Mouse (Mus musculus): Measurements from ENCODE around the gene Pnma1.

Gene Pnma1

DNA sequence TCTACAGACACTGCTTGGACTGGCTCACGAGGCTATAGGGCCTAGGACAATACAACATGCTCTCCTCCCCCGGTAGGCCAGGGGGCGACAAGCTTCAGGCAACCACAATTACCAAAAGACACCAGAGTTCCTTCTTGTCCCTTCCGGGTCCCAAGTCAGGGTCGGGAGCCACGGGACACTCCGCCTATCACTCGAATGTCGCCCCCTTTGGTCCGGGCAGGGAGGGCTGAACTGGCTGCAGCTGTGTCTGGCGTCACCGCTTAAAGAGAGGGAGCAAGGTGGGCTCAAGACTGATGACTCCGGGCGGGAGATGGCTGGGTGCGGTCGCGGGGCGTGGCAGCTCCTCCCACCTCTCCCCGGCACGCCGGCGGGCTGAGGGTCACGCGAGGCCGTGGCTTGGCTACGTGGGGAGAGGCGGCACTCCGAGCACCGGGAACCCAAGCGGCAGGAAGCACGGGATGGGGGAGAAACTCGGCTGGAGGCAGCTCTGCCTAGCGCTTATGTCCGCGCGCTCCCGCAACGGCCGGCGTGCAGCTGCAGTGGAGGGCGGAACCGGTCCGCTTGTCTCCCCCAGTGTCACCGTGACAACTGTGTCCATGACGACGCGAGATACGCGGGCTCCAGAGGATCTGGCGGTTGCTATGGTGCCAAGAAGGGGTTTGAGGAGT, at the start of gene Pnma1:
Gene Pnma1 (minus strand): TSS at position 536 of the 668 bp plus-strand sequence.
- peak; percentile 69 for DNase-seq

DNA sequence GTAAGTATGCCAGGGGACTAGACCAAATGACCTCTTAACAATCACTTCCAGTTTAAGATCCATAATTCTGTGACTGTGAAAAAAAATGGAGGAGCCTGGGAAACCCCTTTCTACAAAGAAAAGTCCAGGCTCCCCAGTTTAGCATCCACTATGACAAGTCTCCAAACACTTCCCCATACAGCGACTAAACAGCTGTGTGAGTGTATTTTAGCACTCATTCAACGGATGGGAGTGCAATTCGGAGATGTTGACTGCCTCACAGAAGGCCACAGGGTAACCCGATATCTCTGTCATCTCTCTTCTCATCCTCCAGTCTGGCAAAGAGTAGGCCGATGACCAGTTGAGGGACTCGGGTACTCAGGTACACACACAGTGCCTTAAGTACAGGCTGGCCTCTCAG, 46.9 kb upstream of the Pnma1 start:
- DNase-seq = no peak

DNA sequence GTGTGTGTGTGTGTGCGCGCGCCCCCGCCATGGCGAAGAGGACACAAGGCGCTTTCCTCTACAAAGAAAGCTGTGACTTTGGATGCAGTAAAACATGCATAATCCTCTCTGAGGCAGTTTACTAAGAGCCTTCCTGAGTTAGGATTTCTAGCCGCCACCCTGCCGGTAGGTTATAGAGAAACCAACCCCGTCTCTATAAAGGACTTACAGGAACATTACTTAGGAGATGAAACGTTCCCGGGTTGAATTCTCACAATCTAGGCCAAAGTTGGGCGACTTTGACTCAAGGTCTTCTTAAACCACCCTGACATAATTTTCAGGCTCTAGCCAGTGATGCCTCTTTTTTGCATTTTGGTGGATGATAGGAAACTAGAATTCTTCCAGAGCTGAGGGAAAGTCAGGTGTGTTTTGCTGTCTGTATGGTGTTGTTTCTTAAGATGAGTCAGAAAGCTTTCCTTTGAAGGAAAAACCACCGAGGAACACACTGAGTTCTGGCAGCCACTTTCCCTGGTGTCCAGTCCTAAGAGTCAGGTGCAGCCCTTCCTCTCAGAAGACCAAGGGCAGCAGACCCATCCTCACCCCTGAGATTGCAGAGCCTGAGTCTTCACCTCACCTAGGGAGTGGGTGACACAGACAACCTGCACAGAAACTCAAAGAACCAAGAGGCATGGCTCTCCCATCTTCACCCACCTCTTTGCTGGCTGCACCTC, 46.3 kb upstream of the Pnma1 start:
- peak; percentile 24 for DNase-seq

DNA sequence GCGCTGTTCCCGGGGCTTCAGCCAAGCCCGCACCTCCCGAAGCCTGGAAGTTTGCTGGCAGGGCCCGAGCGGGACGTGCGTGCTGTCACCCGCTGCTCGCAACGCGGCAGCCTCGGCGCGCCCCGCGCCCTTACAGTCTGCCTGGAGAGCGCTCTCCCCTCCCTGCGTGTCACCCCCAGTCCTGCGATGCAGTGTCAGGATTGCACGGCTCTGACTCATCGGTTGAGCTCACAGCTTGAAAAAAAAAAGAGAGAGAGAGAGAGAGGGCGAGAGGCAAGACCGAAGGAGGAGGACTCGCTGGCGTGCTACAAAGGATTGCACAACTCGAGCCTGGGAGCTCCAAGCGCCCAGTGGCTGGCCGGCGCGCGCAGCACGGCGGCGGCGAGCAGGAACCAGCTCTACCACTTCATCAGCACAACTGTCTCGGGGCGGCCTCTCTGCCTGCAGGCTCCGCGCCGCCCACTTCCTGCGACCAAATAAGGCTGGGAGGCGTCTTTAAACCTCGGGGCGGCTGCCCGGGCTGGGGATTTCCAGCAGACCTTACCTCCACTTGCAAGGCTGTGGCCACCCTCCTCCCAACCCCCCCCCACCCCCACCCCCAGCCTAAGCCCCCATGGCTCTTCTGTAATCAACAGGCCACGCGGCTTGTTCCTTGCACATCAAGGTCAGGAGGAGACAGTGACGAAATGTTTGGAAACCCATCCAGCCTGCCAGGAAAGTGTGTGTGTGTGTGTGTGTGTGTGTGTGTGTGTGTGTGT, 45.5 kb upstream of the Pnma1 start:
- DNase-seq = peak; percentile 90

DNA sequence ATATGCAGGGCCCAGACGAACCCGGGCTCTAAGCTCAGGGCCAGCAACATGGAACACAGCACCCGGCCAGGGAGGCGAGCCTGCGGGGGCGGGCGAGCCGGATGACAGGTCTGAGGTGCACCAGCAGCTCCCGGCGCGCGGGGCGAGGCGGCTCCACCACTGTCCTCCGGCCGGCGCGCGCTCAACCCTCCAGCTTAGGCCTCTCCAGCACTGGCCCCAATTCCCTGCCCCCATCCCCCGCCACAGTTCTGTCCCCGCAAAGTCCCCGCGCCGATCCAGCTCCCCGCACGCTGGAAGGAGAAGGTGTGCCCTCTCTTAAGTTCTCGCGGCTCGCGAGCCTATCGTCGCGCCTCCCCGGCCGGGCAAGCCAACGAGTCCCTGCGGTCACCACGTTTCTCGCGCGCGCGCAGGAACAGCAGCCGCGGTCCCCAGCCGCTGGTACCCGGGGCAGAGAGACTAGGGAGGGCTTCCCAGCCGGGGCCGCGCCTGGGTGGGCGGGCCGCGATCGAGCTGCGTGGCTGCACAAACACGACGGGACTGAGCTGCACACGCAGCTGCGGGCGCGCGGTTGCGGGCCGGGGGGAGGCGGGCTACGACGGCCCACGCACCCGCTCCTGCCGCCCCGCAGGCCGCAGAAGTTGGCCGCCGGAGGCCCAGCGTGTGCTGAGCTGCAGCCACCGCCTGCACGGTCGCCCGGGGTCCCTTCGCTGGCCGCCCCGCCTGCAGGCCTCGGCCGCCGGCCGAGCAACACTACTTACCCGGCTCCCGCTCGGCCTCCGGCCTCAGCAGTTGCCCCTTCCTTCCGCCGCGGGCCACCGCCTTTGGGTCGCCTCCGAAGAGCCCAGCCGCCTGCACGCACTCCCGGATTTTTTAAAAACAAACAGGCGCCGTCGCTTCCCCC, 44.7 kb upstream of the Pnma1 start:
- DNase-seq = peak; percentile 71

DNA sequence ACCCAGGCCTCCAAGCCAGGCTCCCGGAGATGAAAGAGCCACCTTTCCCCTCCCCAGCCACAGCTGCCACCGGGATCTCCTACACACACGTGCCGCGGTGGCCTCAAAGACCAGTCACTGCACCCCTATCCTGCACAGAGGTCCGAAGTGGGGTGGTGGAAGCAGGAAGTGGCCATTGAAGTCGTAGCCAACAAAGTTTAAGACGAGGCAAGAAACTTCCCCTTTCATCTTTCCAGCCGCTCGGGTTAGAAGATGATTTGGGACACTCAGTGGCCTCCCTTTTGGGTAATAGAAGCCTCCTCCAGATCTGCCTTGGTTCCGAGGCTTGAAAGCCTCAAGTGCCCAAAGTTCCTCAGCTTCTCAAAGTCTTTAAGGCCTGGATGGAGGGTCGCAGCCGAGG, 44.0 kb upstream of the Pnma1 start:
- peak; percentile 36 for DNase-seq

DNA sequence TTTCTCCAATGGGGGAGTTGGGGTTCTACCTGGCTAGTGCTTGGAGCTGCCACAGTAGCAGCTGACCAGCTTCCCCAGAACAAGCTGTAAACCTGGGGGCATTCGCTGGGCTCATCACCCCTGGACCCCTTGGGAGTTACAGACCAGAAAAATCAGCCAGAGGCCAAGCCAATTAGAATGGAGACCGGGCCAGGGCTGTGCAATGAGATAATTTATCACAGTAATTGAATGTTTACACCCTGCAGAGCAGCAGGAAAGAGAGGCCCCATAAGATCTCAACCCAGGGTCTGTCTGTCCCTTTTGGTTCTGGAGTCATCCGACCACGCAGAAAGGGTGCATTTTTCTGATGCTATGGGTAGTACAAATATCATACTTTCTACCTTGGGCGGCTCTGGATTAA, 43.5 kb upstream of the Pnma1 start:
- peak; percentile 33 for DNase-seq

DNA sequence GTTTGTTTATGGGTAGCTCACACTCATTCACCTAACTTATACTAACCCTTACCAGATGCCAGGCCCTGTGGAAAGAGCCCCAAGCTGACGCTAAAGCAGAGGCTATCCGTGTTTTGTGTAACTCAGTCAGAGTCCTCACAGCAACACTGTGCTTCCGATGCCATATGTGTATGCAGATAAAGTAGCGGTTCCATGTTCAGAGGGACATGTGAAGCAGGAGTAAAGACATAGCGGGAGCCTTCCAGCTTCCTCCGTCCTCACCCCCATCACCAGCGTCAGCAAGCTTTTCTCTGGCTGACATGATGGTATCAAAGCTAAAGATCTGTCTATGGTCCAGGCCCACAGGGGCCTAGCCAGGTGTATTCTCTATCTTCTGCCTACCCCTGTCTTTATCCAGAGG, 42.9 kb upstream of the Pnma1 start:
- peak; percentile 29 for DNase-seq

DNA sequence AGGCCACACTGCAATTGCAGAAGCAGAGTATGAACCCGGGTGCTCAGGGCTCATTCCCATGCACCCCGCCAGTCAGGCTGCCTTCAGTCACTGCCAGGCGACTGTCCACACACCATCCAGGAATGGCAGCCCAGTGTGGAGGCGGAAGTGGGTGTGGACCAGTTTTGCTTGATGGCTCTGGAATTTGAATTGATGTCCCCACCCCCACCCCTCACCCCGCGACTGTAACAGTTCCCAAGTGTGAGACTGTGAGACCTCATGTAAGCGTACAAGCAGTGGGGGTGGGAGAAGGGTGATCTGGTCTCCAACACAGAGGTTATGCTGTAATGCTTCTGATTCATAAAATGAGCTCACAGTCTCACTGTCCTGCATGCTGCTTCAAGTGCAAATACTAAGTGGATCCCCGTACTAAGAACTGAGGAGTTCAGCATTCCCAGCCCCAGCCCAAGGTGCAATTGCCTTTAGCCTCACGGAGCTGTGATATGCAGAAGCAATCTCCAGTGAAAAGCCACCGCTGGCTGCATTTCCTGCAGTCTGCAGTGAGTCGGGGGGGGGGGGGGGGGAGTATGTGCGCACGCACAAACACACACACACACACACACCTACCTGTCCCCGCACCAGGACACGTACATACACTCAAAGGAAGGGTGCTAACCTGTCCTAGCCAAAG, 42.0 kb upstream of the Pnma1 start:
- peak; percentile 28 for DNase-seq

DNA sequence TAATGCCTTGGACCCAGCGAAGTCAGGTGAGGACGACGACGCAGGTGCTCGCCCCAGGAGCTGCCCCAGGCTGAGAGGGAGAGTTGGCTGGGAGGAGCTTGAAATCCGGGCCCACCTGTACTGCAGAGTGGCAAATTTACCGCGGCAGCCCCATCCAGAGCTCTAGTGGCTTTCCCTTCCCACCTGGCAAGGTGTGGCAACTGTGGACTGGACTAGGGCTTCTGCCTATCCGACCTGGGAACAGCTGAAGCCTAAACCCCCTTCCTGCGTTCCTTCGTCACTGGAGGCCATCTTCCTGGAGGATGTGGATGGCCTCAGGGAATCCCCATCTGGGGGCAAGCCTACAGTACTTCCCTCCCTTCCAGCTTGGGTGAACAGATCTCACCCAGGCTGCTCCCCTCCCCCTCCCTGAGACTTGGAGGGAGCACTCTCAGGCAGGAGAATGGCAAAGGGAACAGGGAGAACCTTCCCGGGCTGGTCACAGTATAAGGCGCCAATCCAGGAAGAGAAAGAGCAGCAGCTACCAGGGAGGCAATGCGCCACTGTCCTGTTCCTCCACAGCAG, 40.7 kb upstream of the Pnma1 start:
- DNase-seq = peak; percentile 47

DNA sequence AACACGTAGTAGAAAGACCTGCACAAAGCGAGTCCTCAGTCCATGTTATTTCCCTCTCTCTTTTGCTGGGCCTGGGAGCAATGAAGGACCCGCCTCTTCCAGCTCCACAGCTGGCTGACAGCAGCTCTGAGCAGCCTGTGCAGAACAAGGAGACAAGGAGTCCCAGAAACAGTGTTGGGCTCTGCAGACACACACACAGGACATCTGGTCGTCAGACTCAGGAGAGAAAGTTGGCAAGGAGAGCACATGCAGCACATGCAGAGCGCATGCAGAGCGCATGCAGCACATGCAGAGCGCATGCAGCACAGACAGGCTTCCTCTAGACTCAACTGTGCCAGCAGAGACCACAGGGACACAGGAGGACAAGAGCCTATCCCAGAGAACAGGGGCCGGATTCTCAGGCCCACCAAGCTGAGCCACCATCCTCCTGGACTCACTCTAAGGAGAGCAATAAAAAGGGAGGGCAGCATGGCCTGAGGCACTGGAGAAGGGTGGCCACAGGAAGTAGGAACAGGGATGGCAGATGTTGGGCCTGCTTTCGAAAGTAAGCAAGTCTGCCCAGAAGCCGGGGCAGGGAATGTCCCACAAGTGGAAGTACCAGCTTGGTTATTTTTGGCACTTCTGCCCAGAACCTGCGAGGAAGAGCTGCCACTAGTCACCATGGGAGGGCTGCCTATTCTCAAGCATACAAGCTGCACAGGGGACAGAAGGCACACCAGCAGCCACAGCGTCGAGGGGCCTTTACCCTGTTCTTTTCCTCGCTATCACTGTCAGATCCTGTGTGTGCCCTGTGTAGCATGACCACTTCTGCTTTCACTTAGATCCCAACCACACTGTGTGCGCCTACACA, 39.7 kb upstream of the Pnma1 start:
- peak; percentile 66 for DNase-seq

DNA sequence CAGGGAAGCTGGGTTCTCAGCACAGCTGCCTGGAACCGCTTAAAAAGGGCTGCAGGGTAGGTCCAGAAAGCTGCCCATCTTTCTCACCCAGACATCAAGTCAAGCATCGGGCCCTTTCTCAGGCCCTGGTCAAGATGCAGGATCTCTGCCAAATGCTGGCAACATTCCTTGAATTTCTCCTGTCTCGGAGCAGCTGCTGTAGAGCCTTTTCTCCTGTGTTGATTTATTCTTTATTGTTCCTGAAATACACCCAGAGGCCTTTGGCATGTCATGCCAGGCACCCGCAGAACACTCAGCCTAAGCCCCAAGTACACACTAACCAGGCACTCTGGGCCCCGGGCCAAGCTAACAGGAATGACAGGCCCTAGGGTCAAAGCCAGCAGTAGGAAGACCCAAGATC, 38.7 kb upstream of the Pnma1 start:
- peak; percentile 63 for DNase-seq

DNA sequence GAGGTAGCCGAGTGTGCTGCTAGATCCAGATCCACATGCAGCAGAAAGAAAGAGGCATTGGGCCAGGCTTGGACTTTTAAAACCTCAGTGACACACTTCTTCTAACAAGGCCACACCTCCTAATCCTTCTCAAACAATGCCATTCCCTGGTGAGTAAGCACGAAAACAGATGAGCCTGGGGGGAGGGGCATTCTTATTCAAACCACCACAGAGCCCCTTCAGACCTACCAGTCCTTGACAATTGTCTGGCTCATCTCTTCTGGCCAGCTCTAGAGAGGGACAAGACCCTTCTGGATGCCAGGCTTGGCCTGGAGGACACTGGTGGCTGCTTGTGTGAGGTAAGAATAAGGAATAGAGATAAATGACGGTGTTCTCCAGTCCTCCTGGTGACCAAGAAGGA, 38.2 kb upstream of the Pnma1 start:
- peak; percentile 28 for DNase-seq

DNA sequence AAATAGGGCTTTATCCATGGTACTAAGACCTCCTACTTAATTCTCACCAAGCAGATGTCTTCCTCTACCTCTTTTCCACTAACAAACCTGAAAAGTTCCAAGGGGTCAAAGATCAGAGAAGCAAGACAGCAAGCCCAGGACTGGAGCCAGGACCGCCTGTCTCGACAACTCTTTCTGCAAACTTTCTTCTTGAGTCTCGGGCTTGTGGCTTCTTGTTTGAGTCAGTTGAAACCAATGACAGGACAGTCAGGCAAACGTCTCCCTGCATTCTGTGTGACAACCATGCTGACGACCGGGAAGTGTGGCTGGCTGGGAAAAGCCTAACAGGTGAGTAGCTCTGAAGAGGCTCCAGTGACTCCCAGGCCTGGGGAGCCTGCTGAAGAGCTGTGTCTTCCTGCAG, 37.3 kb upstream of the Pnma1 start:
- peak; percentile 15 for DNase-seq

DNA sequence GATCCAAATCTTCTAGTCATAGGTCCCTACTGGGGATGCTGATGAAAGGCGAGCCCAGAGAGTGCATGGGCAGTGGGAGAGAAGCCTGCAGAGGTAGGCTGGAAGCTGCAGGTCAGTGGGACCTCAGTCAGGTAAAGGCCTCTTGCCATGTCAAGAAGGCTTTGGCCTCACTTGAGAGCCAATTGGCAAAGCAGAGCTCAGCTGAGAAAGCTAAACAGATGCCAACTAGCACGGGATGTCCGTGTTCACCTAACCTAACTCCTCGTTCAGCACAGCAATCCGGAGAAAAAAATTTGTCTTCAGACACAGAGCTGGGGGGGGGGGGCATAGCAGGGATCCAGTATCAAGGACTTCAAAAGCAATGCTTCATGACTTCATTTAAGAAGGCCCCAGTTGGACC, 36.7 kb upstream of the Pnma1 start:
- DNase-seq = peak; percentile 35

DNA sequence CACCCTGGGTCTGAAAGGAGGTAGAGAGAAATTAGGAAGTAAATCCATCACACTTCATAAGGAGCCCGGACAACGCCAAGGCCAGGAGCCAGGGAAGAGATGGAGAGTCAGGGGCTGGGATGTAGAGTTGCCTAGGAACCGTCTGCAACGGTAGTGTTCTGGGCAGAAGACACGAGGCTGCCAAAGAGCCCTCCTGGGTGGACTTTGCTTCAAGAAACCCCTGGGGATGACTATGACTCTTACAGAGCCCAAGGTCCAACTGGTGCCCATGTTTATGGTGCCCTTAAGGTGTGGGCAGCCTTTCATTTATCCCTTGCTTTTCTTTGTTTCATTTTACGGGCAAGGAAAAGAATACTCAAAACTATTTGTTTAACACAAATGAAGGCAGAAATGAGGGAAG, 33.7 kb upstream of the Pnma1 start:
- peak; percentile 24 for DNase-seq

DNA sequence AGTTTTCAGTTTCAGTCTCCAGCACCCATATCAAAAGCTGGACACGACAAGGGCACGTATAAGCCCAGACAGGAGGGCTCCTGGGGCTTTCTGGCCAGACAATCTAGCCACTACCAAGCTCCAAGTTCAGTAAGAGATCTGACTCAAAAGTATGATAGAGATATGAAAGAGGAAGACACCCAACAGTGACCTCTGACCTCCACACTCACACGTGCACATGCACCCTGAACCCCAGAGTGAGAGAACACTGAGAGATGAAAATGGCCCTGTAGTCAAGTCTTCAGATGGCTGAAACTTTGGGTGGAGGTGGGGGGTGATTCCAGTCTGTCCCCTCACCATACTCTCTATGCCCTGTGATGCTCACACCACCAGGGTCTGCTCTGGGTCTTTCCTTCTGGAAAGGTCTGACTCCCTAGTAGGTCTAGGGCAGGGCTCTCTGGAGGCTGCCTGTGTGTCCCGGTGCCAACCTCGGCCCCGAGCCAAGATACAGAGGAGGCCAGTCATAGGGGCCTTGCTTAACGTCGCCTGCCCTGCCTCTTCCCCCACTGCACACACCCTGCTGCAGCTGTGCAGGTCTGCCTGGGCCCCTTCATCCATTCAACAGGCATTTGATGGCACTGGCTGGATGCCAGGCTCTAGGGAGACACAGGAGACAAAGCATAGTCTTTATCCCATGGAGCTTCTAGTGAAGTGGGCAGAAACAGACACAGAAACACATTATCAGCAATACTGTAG, 32.6 kb upstream of the Pnma1 start:
- peak; percentile 71 for DNase-seq

DNA sequence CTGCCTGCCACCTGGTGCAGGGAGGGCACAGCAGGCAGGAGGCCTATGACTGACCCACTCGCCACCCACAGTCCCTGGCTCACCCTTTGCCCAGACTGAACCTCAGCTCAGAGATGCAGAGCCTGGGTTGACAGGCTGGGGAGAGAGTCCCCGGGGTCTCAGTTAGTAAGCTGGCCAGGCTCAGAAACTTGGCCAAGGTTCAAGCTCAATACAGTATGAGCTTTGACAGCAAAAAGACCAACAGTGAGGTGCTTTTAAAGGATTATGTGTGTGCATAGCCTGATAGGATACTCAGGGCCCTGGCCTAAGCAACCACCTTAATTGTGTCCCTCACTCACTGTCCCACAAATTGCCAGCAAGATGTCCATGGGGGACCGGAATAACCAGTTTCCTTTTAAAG, 31.8 kb upstream of the Pnma1 start:
- DNase-seq = peak; percentile 31

DNA sequence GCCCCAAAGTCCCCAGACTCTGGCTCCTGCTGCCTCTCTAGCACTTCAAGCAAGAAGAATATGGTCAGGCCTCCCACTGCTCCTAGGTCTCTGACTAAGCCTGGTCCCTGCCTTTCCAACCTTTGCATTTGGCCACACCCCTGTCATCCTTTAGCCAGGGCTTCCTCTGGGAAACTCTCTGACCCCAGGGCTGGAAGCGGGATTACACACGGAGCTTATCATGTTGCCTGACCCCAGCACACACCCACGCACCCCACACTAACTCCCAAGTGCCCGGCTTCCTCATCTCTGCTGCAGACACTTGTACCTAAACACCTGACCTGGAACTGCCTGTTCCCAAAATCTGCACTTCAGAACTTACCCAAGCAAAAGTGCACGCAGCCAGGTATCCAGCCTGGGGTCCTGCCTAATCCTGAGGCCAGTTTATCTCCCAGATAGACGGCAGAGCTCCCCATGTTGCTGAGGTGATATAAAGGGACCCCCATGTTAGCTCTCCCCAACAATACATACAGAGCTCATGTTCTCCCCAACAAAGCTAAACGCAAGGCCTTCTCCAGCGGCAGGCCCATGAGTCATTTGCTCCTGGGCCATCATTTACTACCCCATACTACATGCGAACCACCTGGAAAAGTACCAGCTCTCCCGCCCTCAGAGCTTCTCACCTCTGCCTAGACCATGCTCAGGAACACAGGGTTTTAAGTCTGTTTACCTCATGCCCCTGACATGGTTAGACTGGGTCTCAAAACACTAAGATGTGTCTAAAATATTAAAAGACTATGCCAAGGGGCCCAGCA, 30.6 kb upstream of the Pnma1 start:
- DNase-seq = peak; percentile 22

Data from cerebellum, adult 11-12 months (tissue).